Mouse (Mus musculus) E14TG2a.4 (cell line): ENCODE data around the gene Nfib.
A peak's percentile ranks its signal among the peaks of the same experiment; 100 is the strongest.

ENCODE experiments used
- H3K27me3 ChIP-seq: 2 replicates; pipeline ENCODE4 v1.6.1; 2014; ENCODE audit warnings: low read length, control low read depth; ENCODE audit not compliant: insufficient read depth
- H3K36me3 ChIP-seq: 2 replicates; pipeline ENCODE4 v1.6.1; 2014; ENCODE audit warnings: low read length, control low read depth; ENCODE audit not compliant: insufficient read depth
- H3K4me1 ChIP-seq: replicated peaks from 2 replicates; pipeline ENCODE4 v1.6.1; 2014; ENCODE audit warnings: low read depth, low read length, control low read depth
- H3K4me3 ChIP-seq: replicated peaks from 2 replicates; pipeline ENCODE4 v1.5.1; 2014; ENCODE audit warnings: mild to moderate bottlenecking, low read length
- H3K9me3 ChIP-seq: 2 replicates; pipeline ENCODE4 v1.6.1; 2014; ENCODE audit warnings: low read length, control low read depth
- CTCF ChIP-seq: conservative IDR thresholded peaks from 2 replicates; pipeline ENCODE4 v1.5.1; 2014; ENCODE audit warnings: low read length
- NANOG ChIP-seq: IDR thresholded peaks from 2 replicates; pipeline ENCODE4 v1.6.1; 2014; ENCODE audit warnings: borderline replicate concordance, low read length, mixed read lengths
- POU5F1 ChIP-seq: IDR thresholded peaks from 2 replicates; pipeline ENCODE4 v1.6.1; 2014; ENCODE audit warnings: low read length, borderline replicate concordance

The Nfib gene

DNA sequence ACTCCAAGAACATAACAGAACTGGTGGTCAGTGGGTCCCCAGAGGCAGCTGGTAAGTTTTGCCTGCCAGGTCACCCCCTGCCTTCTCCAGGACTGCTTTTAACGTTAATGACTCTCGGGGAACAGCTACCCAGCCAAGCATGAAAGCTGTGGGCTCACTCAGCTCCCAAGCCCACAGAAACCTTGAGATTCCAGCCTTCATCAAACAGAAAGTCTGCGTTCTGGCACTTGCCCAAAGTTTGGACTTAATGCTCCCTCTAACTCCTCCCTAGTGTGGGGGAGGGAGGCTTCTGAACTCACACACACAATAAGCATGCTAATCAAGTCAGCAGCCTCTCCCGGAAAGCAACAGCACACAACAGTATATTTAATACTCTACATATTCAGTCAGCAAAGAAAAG, 360.8 kb downstream of the Nfib start:
- H3K4me3 ChIP-seq = 0 out of 2 replicates have a peak overlapping the region, but pooled peaks have one; percentile 0
- H3K4me1 ChIP-seq = peaks cover 55% of the 10 kb centered on the region
- H3K9me3 ChIP-seq = no peaks in the 10 kb centered on the region
- no peaks in the 10 kb centered on the region for H3K27me3 ChIP-seq
- H3K36me3 ChIP-seq = peaks cover 8% of the 10 kb centered on the region; the same call in 1 of the 2 replicates
- TF ChIP-seq POU5F1 (no peak), CTCF (no peak), NANOG (no peak)

DNA sequence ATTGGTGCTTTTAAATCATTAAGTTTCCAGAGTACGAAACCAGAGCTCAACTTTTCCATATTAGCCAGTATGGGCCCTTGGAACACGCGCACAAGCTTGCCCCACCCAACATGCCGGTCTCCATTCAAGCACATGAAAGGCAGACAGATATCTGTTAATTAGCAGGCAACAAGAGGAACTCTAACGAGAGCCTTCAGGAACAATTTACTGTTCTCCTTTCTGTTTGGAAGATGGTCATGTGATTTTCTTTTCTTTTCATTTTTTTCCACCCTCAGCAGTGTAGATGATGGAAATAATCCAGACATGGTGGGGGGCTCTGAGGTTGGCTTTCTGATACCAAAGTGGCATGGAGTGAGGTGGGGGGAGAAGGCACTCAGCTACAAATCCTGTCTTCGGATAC, 361.3 kb downstream of the Nfib start:
- TF ChIP-seq NANOG = no peak; the same call in 1 of the 2 replicates
- no peak for TF ChIP-seq POU5F1
- no peak for TF ChIP-seq CTCF
- Histone ChIP-seq H3K4me1 (peaks cover 55% of the 10 kb centered on the region), H3K36me3 (peaks cover 8% of the 10 kb centered on the region), H3K9me3 (no peaks in the 10 kb centered on the region), H3K27me3 (no peaks in the 10 kb centered on the region), H3K4me3 (0 out of 2 replicates have a peak overlapping the region, but pooled peaks have one; percentile 0)

DNA sequence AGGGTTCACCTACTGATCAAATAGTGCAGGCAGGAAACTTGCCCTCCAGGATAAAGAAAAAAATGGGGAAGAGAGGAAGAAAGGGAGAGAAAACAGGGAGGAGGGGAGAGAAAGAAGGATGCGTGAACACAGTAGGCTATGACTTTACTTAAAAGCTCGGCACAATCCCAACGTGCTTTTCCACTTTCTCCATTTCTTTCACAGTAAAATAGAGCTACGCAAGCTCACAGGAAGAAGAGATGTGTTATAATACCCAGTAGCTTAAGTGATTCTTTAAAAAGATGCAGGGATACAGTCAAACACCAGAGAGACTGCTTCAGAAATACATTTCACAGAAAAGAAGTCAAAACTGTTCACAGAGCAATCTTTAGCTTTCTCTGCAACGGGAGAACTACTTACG, 366.6 kb downstream of the Nfib start:
- no peak overlapping the region for H3K4me3 ChIP-seq
- TF ChIP-seq CTCF (no peak), NANOG (no peak), POU5F1 (no peak)
- H3K27me3 ChIP-seq = no peaks in the 10 kb centered on the region
- H3K36me3 ChIP-seq = peaks cover 7% of the 10 kb centered on the region; the same call in 1 of the 2 replicates
- H3K4me1 ChIP-seq = peaks cover 29% of the 10 kb centered on the region
- H3K9me3 ChIP-seq = no peaks in the 10 kb centered on the region

DNA sequence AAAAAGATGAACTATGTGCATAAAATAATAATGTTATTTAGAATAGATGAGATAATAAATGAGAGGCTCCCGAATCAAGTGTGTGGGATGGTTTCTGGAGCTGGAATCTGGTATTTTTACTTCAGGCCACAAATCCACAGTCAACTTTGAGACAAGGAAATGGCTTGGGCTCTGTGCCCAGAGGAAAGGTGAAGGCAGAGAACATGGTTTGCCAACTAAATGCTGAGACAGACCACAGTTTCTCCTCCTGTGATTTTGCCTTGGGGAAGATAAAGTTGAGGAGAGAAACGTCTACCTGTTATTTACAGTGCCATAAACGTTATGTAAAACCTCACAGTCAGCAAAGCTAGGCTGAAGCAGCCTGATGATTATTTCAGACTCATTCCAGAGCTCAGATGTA, 367.1 kb downstream of the Nfib start:
- Histone ChIP-seq H3K4me3 (no peak overlapping the region), H3K9me3 (no peaks in the 10 kb centered on the region), H3K27me3 (no peaks in the 10 kb centered on the region), H3K36me3 (peaks cover 7% of the 10 kb centered on the region; the same call in 1 of the 2 replicates), H3K4me1 (peaks cover 25% of the 10 kb centered on the region)
- TF ChIP-seq CTCF (no peak), NANOG (no peak), POU5F1 (no peak)

DNA sequence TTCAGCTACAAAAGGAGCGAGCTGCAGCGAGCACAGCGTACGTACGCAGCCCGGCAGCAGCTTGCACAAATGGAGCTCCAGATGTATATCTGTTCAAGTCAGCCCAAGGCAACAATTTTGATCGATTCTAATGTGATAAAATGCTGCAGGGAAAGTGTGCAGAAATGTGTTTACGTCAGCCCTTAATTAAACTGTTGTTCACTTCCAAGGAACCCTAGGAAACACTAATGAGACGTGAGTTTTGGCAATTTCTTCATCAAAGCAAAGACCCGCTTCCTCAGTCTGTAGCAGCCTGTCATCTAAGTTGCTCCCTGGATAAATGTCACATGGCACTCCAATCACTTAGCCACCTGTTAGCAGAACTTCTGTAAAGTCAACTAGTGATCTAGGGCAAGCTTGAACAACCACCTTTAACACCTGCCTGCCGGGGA, 368.6 kb downstream of the Nfib start:
- TF ChIP-seq CTCF = no peak
- no peak for TF ChIP-seq POU5F1
- TF ChIP-seq NANOG = no peak
- peaks cover 7% of the 10 kb centered on the region; the same call in 1 of the 2 replicates for H3K36me3 ChIP-seq
- no peaks in the 10 kb centered on the region for H3K9me3 ChIP-seq

DNA sequence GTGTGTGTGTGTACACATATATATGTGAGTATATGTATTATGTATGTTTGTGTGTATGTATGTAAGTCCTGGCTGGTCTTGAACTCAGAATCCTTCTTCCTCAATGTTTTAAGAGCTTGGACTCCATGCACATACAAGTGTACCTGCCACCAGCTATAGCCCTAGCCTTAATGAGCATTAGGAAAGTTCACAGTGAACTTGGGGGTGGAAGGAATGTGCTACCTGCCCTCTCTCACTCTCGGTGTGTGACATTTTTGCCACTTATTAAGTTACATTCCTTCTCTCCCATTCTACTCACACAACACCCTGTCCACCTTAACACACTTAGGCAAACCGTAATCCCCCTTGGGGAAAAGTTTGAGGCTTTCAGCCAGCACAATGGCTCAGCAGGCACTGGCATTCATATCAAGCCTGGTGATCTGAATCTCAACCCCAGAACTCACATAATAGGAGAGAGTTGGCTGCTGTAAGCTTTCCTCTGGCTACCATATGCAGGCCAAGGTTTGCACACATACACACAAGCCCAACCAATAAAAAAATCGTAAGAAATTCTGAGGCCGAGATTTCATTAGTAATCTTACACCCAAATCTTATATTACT, 370.2 kb downstream of the Nfib start:
- H3K4me3 ChIP-seq = no peak overlapping the region
- no peaks in the 10 kb centered on the region for H3K27me3 ChIP-seq
- TF ChIP-seq POU5F1 (no peak), CTCF (no peak), NANOG (no peak)
- H3K9me3 ChIP-seq = no peaks in the 10 kb centered on the region
- peaks cover 7% of the 10 kb centered on the region; the same call in 1 of the 2 replicates for H3K36me3 ChIP-seq
- H3K4me1 ChIP-seq = peaks cover under 1% of the 10 kb centered on the region

More for the DNA sequence above, 368.6 kb downstream of the Nfib start:
- Histone ChIP-seq H3K4me3 (no peak overlapping the region), H3K27me3 (no peaks in the 10 kb centered on the region), H3K4me1 (peaks cover 17% of the 10 kb centered on the region)

DNA sequence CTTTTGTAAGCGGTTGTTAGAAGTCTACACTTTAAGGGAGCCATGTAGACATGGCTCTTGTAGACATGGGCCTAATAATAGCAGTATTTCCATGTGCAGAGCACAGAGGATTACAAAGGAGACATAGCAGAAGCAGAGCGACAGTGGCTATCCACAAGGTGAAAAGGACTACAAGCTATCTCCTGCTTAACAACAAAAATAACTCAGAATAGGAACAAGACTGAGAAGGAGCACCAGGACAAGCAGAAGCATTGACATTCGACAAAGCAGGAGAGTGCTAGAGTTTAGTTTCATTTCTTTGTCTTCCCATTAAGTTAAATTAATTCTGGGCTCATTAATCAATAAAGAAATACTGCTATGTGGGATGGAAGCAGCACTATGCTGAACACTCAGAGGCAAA, 372.1 kb downstream of the Nfib start:
- Histone ChIP-seq H3K36me3 (peaks cover 8% of the 10 kb centered on the region; the same call in 1 of the 2 replicates), H3K9me3 (no peaks in the 10 kb centered on the region), H3K27me3 (no peaks in the 10 kb centered on the region), H3K4me3 (no peak overlapping the region), H3K4me1 (no peaks in the 10 kb centered on the region)
- no peak for TF ChIP-seq POU5F1

DNA sequence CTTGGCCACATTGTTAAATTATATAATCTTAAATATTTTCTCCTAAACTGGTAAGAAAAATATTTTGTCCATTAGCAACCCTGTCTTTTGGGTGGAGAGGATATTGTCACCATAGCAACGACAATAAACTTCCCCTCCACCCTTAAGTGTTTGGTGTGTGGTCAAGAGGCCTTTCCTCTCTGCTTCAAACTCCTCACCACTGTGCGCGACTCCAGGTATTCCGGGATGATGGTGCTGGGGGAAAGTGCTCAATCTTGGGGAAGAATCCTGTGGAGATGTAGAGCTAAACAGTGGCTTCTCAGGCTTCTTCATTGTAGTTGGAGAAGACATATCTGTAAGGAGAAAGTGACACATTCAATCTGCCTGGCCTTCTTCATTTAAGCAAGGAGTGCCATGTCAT, 375.5 kb downstream of the Nfib start:
- H3K27me3 ChIP-seq = no peaks in the 10 kb centered on the region
- TF ChIP-seq CTCF (no peak), POU5F1 (no peak), NANOG (no peak)
- H3K9me3 ChIP-seq = no peaks in the 10 kb centered on the region
- H3K4me3 ChIP-seq = no peak overlapping the region
- no peaks in the 10 kb centered on the region for H3K4me1 ChIP-seq
- peaks cover 24% of the 10 kb centered on the region for H3K36me3 ChIP-seq

DNA sequence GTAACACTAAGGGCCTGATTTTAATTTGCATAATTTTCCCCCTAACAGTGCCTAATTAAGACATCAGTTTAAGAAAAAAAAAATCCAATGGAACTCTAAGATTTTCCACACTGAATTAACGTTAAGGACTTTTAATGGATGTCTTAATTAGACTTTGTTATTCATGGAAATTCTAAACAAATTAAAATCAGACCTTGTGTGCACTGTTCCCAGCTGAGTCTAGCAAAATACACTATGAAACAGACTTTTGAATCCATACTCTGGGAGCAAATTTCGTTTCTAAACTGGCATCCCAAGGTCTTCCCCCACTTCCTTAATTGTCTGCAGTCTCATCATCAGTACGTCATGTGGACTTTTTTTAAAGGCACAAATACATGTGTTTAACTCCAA, 379.4 kb downstream of the Nfib start:
- H3K9me3 ChIP-seq = no peaks in the 10 kb centered on the region

More for the DNA sequence above, 379.4 kb downstream of the Nfib start:
- no peak for TF ChIP-seq NANOG
- no peak overlapping the region for H3K4me3 ChIP-seq
- H3K36me3 ChIP-seq = peaks cover 43% of the 10 kb centered on the region
- no peaks in the 10 kb centered on the region for H3K27me3 ChIP-seq
- H3K4me1 ChIP-seq = no peaks in the 10 kb centered on the region
